Mouse (Mus musculus) ES-Bruce4 (cell line): Measurements from ENCODE around the gene H2-Q4.
"Not testable (repeated sequence)": the region's sequence is repeated elsewhere in the genome, so short reads cannot be mapped to it uniquely, and the experiment has no call there.

Source experiments
- CTCF ChIP-seq: IDR thresholded peaks from one replicate; pipeline ENCODE4 v1.8.1; 2011; ENCODE audit warnings: low read depth, low read length
- EP300 ChIP-seq: IDR thresholded peaks from 2 replicates; pipeline ENCODE4 v1.6.1; 2011; ENCODE audit warnings: low read depth, low read length; ENCODE audit not compliant: insufficient read depth
- POLR2A ChIP-seq: IDR thresholded peaks from one replicate; pipeline ENCODE4 v1.8.1; 2011; ENCODE audit warnings: low read length; ENCODE audit not compliant: insufficient read depth

DNA sequence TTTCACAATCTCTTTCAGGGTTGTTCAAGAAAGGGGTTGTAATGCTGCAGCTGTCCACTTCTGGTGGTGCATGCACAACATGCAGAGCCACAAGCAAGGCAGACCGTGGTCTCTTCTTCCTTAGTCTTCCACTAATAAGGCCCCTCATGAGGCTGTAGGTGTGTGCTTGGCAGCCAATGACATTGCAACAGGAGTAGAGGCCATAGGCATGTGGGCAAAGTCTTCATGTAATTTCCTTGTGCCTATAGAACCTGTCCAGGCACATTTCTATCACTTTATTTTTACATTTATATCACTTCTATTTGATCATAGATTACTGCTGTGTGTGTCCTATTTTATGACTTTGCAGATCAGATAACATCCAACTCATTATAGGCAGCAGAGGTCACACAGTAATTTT, 33.6 kb downstream of the H2-Q4 start:
- TF ChIP-seq POLR2A, CTCF, EP300: not testable (repeated sequence)
